Mouse (Mus musculus): ENCODE results near the gene Dnm3. TPM values are rescaled to one million over a fixed set of nuclear protein-coding genes. Genes with fewer than 3 reads are reported as not detected.

The Dnm3 gene
- total and polyA plus RNA-seq, 3 experiments: not detected

DNA sequence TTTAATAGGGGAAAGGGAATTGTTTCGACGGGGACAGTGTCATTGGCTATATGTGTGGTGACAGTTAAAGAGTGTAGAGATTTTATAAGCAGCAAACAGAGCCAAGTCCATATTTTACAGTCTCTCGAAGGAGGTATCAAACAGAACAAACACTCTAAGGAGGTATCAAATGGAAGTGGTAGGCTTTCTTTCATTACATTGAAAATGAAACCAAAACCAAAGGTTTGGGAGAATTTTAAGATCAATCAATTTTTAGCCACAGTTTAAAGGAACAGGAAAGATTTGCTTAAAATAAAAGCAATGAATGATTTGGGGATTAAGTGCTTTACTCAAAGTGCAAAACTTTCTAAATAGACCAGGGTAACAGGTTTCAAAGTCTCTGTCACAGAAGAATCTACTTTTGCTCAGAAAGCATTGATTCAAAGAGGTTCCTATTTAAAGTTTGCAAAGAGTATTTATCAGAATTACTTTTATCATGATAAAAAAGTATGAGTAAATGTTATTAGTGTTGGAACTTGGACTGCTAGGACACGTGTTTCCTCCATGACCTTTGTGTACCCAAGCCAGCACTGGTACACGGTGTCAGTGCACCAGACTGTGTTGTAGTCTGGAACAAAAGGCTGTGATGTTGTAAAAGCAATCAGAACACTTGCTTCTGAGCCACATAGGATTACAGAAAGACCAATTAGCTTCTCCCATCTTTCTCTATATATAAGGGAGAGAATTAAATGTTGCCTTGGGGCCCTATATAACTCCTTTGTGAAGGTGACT is 526.6 kb downstream of the Dnm3 start:
- H3K4me1 ChIP-seq (ENCODE audit: control insufficient read depth in 1 of 2, insufficient read depth in 2 of 2, low read length in 2 of 2): 0 out of 4 replicates have a peak, but pooled peaks cover 0 to 3% of the 10 kb centered on the region in 2 experiments
- H3K27me3 ChIP-seq (ENCODE audit: control insufficient read depth in 1 of 2, insufficient read depth in 2 of 2, low read length in 2 of 2): no peaks in the 10 kb centered on the region; a peak in 1 of 4 replicates
- H3K36me3 ChIP-seq (ENCODE audit: control insufficient read depth in 1 of 2, insufficient read depth in 2 of 2, low read length in 2 of 2): no peaks in the 10 kb centered on the region
- H3K9ac ChIP-seq (ENCODE audit: control insufficient read depth, low read depth, low read length, poor library complexity, severe bottlenecking): no peak overlapping the region
- H3K27ac ChIP-seq (ENCODE audit: control insufficient read depth, low read depth, low read length): no peak overlapping the region
- H3K4me3 ChIP-seq (ENCODE audit: control insufficient read depth in 1 of 2, insufficient read depth in 1 of 2, low read depth in 2 of 2, low read length in 2 of 2): peak overlapping the region in 1 of 2 experiments; percentile 7; a peak in 3 of 4 replicates
- no peak for DNase-seq (ENCODE audit: low read depth, low spot score)
- TF ChIP-seq SIN3A (IDR thresholded peaks at IDR 0.05; ENCODE audit: low read length): no peak
- no peak for TF ChIP-seq E2F4 (IDR thresholded peaks at IDR 0.05; ENCODE audit: borderline replicate concordance, low read depth, low read length)
- no peak for TF ChIP-seq EP300 (IDR thresholded peaks at IDR 0.05; ENCODE audit: low read depth in 1 of 2, low read length in 2 of 2)
- TF ChIP-seq ETS1 (IDR thresholded peaks at IDR 0.05; ENCODE audit: low read depth, low read length): no peak
- no peak for TF ChIP-seq HCFC1 (IDR thresholded peaks at IDR 0.05; ENCODE audit: low read depth, low read length)
- no peak for TF ChIP-seq GATA1 (IDR thresholded peaks at IDR 0.05; ENCODE audit: low read depth, low read length)
- no peak for TF ChIP-seq ZC3H11A (IDR thresholded peaks at IDR 0.05; ENCODE audit: low read depth, low read length)
- TF ChIP-seq USF1 (IDR thresholded peaks at IDR 0.05; ENCODE audit: low read depth, low read length): no peak
- TF ChIP-seq MAX (IDR thresholded peaks at IDR 0.05; ENCODE audit: low read length): no peak
- no peak for TF ChIP-seq POLR2AphosphoS5 (IDR thresholded peaks at IDR 0.05; ENCODE audit: borderline replicate concordance, low read depth, low read length)
- TF ChIP-seq CHD2 (IDR thresholded peaks at IDR 0.05; ENCODE audit: low read length): no peak
- TF ChIP-seq NRF1 (IDR thresholded peaks at IDR 0.05; ENCODE audit: insufficient read depth, low read depth, low read length, poor library complexity, severe bottlenecking): no peak
- no peak for TF ChIP-seq TAL1 (IDR thresholded peaks at IDR 0.05; ENCODE audit: low read length)
- TF ChIP-seq NELFE (IDR thresholded peaks at IDR 0.05; ENCODE audit: low read depth, low read length): no peak
- no peak for TF ChIP-seq MYC (IDR thresholded peaks at IDR 0.05; ENCODE audit: low read depth, low read length)
- no peak for TF ChIP-seq ZKSCAN1 (IDR thresholded peaks at IDR 0.05; ENCODE audit: low read depth, low read length)
- no peak for TF ChIP-seq ELF1 (IDR thresholded peaks at IDR 0.05; ENCODE audit: low read depth, low read length)
- no peak for TF ChIP-seq CHD1 (IDR thresholded peaks at IDR 0.05; ENCODE audit: low read depth, low read length)
- no peak for TF ChIP-seq BHLHE40 (IDR thresholded peaks at IDR 0.05; ENCODE audit: borderline replicate concordance, low read depth, low read length)
- H3K9me3 ChIP-seq (replicated peaks; ENCODE audit: insufficient read depth, low read length): no peaks in the 10 kb centered on the region
- H3K79me2 ChIP-seq (ENCODE audit: control insufficient read depth, insufficient read depth, low read length, poor library complexity): no peaks in the 10 kb centered on the region

DNA sequence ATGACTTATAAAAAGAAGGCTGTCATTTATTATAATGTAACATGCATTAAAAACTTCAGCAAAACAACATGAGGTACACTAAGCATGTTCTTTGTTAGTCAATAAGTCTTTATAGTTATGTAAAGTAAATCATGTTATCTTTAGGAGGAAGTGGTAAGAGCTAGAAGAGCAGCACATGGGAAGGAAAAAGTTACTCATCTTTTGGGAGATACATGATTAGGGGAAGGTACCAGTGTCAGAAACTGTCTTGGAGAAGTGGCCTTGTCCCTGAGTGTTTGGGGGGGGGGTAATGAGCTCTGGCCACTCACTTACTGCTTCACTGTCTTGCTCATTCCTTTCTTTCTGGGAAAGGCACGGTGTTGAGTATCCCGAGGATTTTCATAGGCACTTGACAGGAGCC is 535.8 kb downstream of the Dnm3 start:
- Histone ChIP-seq H3K36me3 (ENCODE audit: control insufficient read depth in 1 of 2, insufficient read depth in 2 of 2, low read length in 2 of 2) (no peaks in the 10 kb centered on the region), H3K79me2 (ENCODE audit: control insufficient read depth, insufficient read depth, low read length, poor library complexity) (no peaks in the 10 kb centered on the region), H3K4me1 (ENCODE audit: control insufficient read depth in 1 of 2, insufficient read depth in 2 of 2, low read length in 2 of 2) (no peaks in the 10 kb centered on the region; a peak in 1 of 4 replicates), H3K4me3 (ENCODE audit: control insufficient read depth in 1 of 2, insufficient read depth in 1 of 2, low read depth in 2 of 2, low read length in 2 of 2) (no peak overlapping the region), H3K27me3 (ENCODE audit: control insufficient read depth in 1 of 2, insufficient read depth in 2 of 2, low read length in 2 of 2) (no peaks in the 10 kb centered on the region), H3K9ac (ENCODE audit: control insufficient read depth, low read depth, low read length, poor library complexity, severe bottlenecking) (no peak overlapping the region), H3K9me3 (replicated peaks; ENCODE audit: insufficient read depth, low read length) (no peaks in the 10 kb centered on the region), H3K27ac (ENCODE audit: control insufficient read depth, low read depth, low read length) (no peak overlapping the region)
- TF ChIP-seq E2F4 (IDR thresholded peaks at IDR 0.05; ENCODE audit: borderline replicate concordance, low read depth, low read length): no peak
- TF ChIP-seq GABPA (IDR thresholded peaks at IDR 0.05; ENCODE audit: low read depth, low read length): no peak
- TF ChIP-seq CHD1 (IDR thresholded peaks at IDR 0.05; ENCODE audit: low read depth, low read length): no peak
- DNase-seq (ENCODE audit: low read depth, low spot score): no peak

Other genes with a start within 250 kb of the Dnm3 start
- 23.7 and 29.1 TPM in 2 replicates for gene Mettl13, start 70.5 kb upstream of the Dnm3 start, total RNA-seq (2012; rRNA removed)
- 10 to 100 TPM in 1 of 2 experiments, not detected in 1; 60.1 TPM for gene Mettl13, start 70.5 kb upstream of the Dnm3 start, polyA plus RNA-seq (2012; ENCODE audit: insufficient read depth in 1 of 2, insufficient read length in 2 of 2, low read depth in 1 of 2, low replicate concordance in 2 of 2, missing spikeins in 1 of 2)
- 9.6 and 11.8 TPM in 2 replicates for gene Vamp4, start 92.5 kb upstream of the Dnm3 start, total RNA-seq (2012; rRNA removed)
- 10 to 100 TPM in 1 of 2 experiments, not detected in 1; 17.1 TPM for gene Vamp4, start 92.5 kb upstream of the Dnm3 start, polyA plus RNA-seq (2012; ENCODE audit: insufficient read depth in 1 of 2, insufficient read length in 2 of 2, low read depth in 1 of 2, low replicate concordance in 2 of 2, missing spikeins in 1 of 2)
- gene Myoc, start 161.1 kb upstream of the Dnm3 start, total RNA-seq (2012; rRNA removed): not detected in 2 replicates
- gene Myoc, start 161.1 kb upstream of the Dnm3 start, polyA plus RNA-seq (2012; ENCODE audit: insufficient read depth in 1 of 2, insufficient read length in 2 of 2, low read depth in 1 of 2, low replicate concordance in 2 of 2, missing spikeins in 1 of 2): not detected
- gene Myocos, start 180.2 kb upstream of the Dnm3 start, total RNA-seq (2012; rRNA removed): not detected in 2 replicates
- gene Myocos, start 180.2 kb upstream of the Dnm3 start, polyA plus RNA-seq (2012; ENCODE audit: insufficient read depth in 1 of 2, insufficient read length in 2 of 2, low read depth in 1 of 2, low replicate concordance in 2 of 2, missing spikeins in 1 of 2): not detected